ENCODE assay signal across 11 mouse cellular contexts in genomic region chr13:57549743-57550142, GRCm38 (mm10).
DNase-seq lines count a peak whose midpoint lies in the region; ATAC-seq and TF ChIP-seq lines count a peak whose summit lies in the region.
"Had no signal": no experiment of that assay in that cellular context is flagged by ENCODE, and none has a peak within 500 bp of the region (broad histone marks: within the 10 kb centered on the region; RNA-seq: fewer than 3 reads in every experiment).

No protein-coding gene starts in this region.

- H3K36me3 ChIP-seq in intestine, postnatal 0 days (ENCODE audit: control insufficient read depth, insufficient read depth), result no peaks in the 10 kb centered on the region
- H3K36me3 ChIP-seq in intestine, embryonic 16.5 days (ENCODE audit: control insufficient read depth, insufficient read depth, low read length), result no peaks in the 10 kb centered on the region
- H3K36me3 ChIP-seq: embryonic facial prominence, embryonic 12.5 days; lung, embryonic 15.5 days had no signal

- WGBS in intestine, postnatal 0 days, result 30% methylated on average over 5 of the region's 5 CpGs
- WGBS in intestine, embryonic 16.5 days, result 38% methylated on average over 5 of the region's 5 CpGs

- no peak overlapping the region for H3K4me2 ChIP-seq in intestine, postnatal 0 days (replicated peaks; ENCODE audit: low read depth)
- no peak overlapping the region for H3K4me2 ChIP-seq in intestine, embryonic 16.5 days (ENCODE audit: low read depth, low read length)
- H3K4me2 ChIP-seq: embryonic facial prominence, embryonic 12.5 days; lung, embryonic 15.5 days had no signal

- H3K9me3 ChIP-seq in intestine, postnatal 0 days (ENCODE audit: control insufficient read depth), result no peaks in the 10 kb centered on the region
- H3K9me3 ChIP-seq in intestine, embryonic 16.5 days (ENCODE audit: control insufficient read depth, low read length), result no peaks in the 10 kb centered on the region
- H3K9me3 ChIP-seq: embryonic facial prominence, embryonic 12.5 days; lung, embryonic 15.5 days had no signal

- peak; percentile 74 for TF ChIP-seq CTCF in intestine, postnatal 0 days (IDR thresholded peaks at IDR 0.05; ENCODE audit: low read depth)

- H3K4me3 ChIP-seq in intestine, postnatal 0 days (ENCODE audit: low read depth, low read length), result no peak overlapping the region
- no peak overlapping the region for H3K4me3 ChIP-seq in intestine, embryonic 16.5 days (ENCODE audit: low read length)
- H3K4me3 ChIP-seq: embryonic facial prominence, embryonic 12.5 days; lung, embryonic 15.5 days had no signal

- no peaks in the 10 kb centered on the region for H3K4me1 ChIP-seq in intestine, postnatal 0 days (replicated peaks; ENCODE audit: control insufficient read depth, insufficient read depth, low read length)
- H3K4me1 ChIP-seq in intestine, embryonic 16.5 days (ENCODE audit: control insufficient read depth, insufficient read depth, low read length), result no peaks in the 10 kb centered on the region
- H3K4me1 ChIP-seq: lung, embryonic 15.5 days had no signal

- no peak overlapping the region for H3K9ac ChIP-seq in intestine, postnatal 0 days (ENCODE audit: low read depth, low read length)
- H3K9ac ChIP-seq in intestine, embryonic 16.5 days (ENCODE audit: low read depth, low read length), result no peak overlapping the region
- H3K9ac ChIP-seq: embryonic facial prominence, embryonic 12.5 days; lung, embryonic 15.5 days had no signal

- H3K27me3 ChIP-seq in intestine, postnatal 0 days (replicated peaks; ENCODE audit: control insufficient read depth, insufficient read depth, low read length), result no peaks in the 10 kb centered on the region
- H3K27me3 ChIP-seq in intestine, embryonic 16.5 days (replicated peaks; ENCODE audit: control insufficient read depth, insufficient read depth, low read length), result no peaks in the 10 kb centered on the region
- H3K27me3 ChIP-seq: embryonic facial prominence, embryonic 12.5 days; lung, embryonic 15.5 days had no signal

- H3K27ac ChIP-seq in intestine, postnatal 0 days (ENCODE audit: low read depth, low read length), result no peak overlapping the region
- H3K27ac ChIP-seq in intestine, embryonic 16.5 days (ENCODE audit: low read length), result no peak overlapping the region
- H3K27ac ChIP-seq: embryonic facial prominence, embryonic 12.5 days; lung, embryonic 15.5 days had no signal

- no peak for ATAC-seq in intestine, postnatal 0 days
- no peak for ATAC-seq in intestine, embryonic 16.5 days

- DNase-seq in NIH3T3 (ENCODE audit: low read depth), result peak; percentile 22
- peak; percentile 77 for DNase-seq in embryo, embryonic 11 days
- peak; percentile 10 for DNase-seq in lung, postnatal 10 days
- DNase-seq in ovary, postnatal 10 days (ENCODE audit: low spot score), result no peak
- no peak for DNase-seq in layer of hippocampus, adult 9-11 months
- no peak for DNase-seq in right cerebral cortex, postnatal 10 days (ENCODE audit: low spot score in 2 of 2)
- DNase-seq: right cerebral cortex, postnatal 25 days had no signal

Comparison
In these comparisons a context has a peak if more than half of its experiments do, and no peak if none do; other contexts are left out.
1. DNase-seq: peak in NIH3T3 (single experiment), embryo, embryonic 11 days (single experiment) and lung, postnatal 10 days (single experiment); none in ovary, postnatal 10 days (single experiment), layer of hippocampus, adult 9-11 months (single experiment) and right cerebral cortex, postnatal 10 days (0 of 2).